ENCODE assay signal across 10 mouse cellular contexts in the genomic region with DNA sequence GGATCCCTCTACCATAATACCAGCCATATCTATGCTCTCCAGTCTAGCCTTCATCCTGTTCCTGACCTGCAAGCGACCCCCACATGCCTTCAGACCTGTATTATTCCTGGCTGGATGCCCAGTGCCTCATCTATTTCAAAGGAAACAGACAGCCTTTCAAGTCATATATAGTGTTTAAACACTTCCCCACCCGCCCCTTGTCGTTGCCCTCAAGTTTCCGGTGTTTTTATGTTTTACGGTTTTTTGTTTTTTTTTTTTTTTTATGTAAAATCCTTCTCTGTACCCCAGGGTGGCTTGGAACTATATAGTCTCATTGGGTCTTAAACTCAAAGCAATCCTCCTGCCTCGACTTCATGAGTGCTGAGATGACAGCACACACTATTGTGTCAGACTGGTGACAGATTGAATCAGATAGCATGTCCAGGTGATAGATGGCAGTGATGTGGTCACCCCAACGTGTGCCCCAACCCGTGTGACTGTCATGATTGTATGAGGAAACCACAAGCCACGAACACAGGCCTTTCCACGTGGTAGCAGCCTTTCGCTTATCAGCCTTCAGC. TPM values are rescaled to one million over a fixed set of nuclear protein-coding genes. Genes with fewer than 3 reads are reported as not detected.
DNase-seq lines count a peak whose midpoint lies in the region; ATAC-seq and TF ChIP-seq lines count a peak whose summit lies in the region.
"Had no signal": no experiment of that assay in that cellular context is flagged by ENCODE, and none has a peak within 500 bp of the region (broad histone marks: within the 10 kb centered on the region; RNA-seq: fewer than 3 reads in every experiment).

No protein-coding gene starts in this region.

- no peak for DNase-seq in heart, postnatal 10 days
- DNase-seq in embryonic facial prominence, embryonic 10.5 days (ENCODE audit: low spot score) = peak; percentile 41
- DNase-seq in intestine, embryonic 14.5 days (ENCODE audit: low spot score) = no peak
- no peak for DNase-seq in midbrain, postnatal 0 days (ENCODE audit: low spot score)
- no peak for DNase-seq in ovary, postnatal 10 days (ENCODE audit: low spot score)
- DNase-seq in frontal cortex, postnatal 25 days (ENCODE audit: low spot score in 2 of 2) = no peak
- DNase-seq in gastrocnemius, postnatal 14 days = no peak

- H3K4me2 ChIP-seq in heart, embryonic 16.5 days (ENCODE audit: low read depth, low read length) = peak overlapping the region; percentile 88
- peak overlapping the region; percentile 97 for H3K4me2 ChIP-seq in intestine, embryonic 14.5 days (ENCODE audit: low read length)
- H3K4me2 ChIP-seq in midbrain, postnatal 0 days (ENCODE audit: low read depth, low read length, poor library complexity, severe bottlenecking) = peak overlapping the region; percentile 93

- no peaks in the 10 kb centered on the region for H3K9me3 ChIP-seq in heart, embryonic 16.5 days (replicated peaks; ENCODE audit: control insufficient read depth, low read length)
- no peaks in the 10 kb centered on the region for H3K9me3 ChIP-seq in embryonic facial prominence, embryonic 10.5 days
- H3K9me3 ChIP-seq in intestine, embryonic 14.5 days (ENCODE audit: control insufficient read depth, low read length) = no peaks in the 10 kb centered on the region
- H3K9me3 ChIP-seq in midbrain, postnatal 0 days (ENCODE audit: low read length) = no peaks in the 10 kb centered on the region

- no peak overlapping the region for H3K9ac ChIP-seq in heart, embryonic 16.5 days (ENCODE audit: low read length)
- H3K9ac ChIP-seq in intestine, embryonic 14.5 days (ENCODE audit: low read length) = no peak overlapping the region
- no peak overlapping the region for H3K9ac ChIP-seq in midbrain, postnatal 0 days (replicated peaks; ENCODE audit: low read length, poor library complexity, severe bottlenecking)
- H3K9ac ChIP-seq: liver, embryonic 14.5 days had no signal

- intact Hi-C loops in heart, postnatal 10 days (cut with DNase I) = no loop called here
- intact Hi-C loops in gastrocnemius, postnatal 14 days (cut with DNase I; ENCODE audit: low total_unique reads) = no loop called here

- H3K4me3 ChIP-seq in heart, embryonic 16.5 days (ENCODE audit: low read length) = no peak overlapping the region
- H3K4me3 ChIP-seq in embryonic facial prominence, embryonic 10.5 days = peak overlapping the region; percentile 85
- peak overlapping the region; percentile 69 for H3K4me3 ChIP-seq in intestine, embryonic 14.5 days (ENCODE audit: low read depth, low read length)
- H3K4me3 ChIP-seq in midbrain, postnatal 0 days (ENCODE audit: low read depth, low read length) = peak overlapping the region; percentile 70

- H3K27ac ChIP-seq in heart, embryonic 16.5 days (ENCODE audit: low read length) = no peak overlapping the region
- no peak overlapping the region for H3K27ac ChIP-seq in embryonic facial prominence, embryonic 10.5 days (replicated peaks)
- H3K27ac ChIP-seq in intestine, embryonic 14.5 days (ENCODE audit: low read depth) = 0 out of 2 replicates have a peak overlapping the region, but pooled peaks have one; percentile 38
- H3K27ac ChIP-seq in midbrain, postnatal 0 days (ENCODE audit: low read depth, low read length) = no peak overlapping the region
- H3K27ac ChIP-seq: liver, embryonic 14.5 days had no signal

- 26% methylated on average over 11 of the region's 11 CpGs for WGBS in heart, embryonic 16.5 days
- 75% methylated on average over 11 of the region's 11 CpGs for WGBS in embryonic facial prominence, embryonic 10.5 days
- 49% methylated on average over 11 of the region's 11 CpGs for WGBS in intestine, embryonic 14.5 days
- WGBS in midbrain, postnatal 0 days = 75% methylated on average over 11 of the region's 11 CpGs

- ATAC-seq in heart, embryonic 16.5 days (replicated peaks; ENCODE audit: extremely low read depth, insufficient read depth, low FRiP score) = no peak
- no peak for ATAC-seq in intestine, embryonic 14.5 days (replicated peaks; ENCODE audit: low FRiP score, low TSS enrichment, low read depth)
- no peak for ATAC-seq in midbrain, postnatal 0 days (ENCODE audit: low FRiP score)
- ATAC-seq: Patski had no signal

- H3K4me1 ChIP-seq in heart, embryonic 16.5 days (ENCODE audit: control insufficient read depth, insufficient read depth, low read length) = peaks cover 45% of the 10 kb centered on the region
- peaks cover 50% of the 10 kb centered on the region for H3K4me1 ChIP-seq in embryonic facial prominence, embryonic 10.5 days
- H3K4me1 ChIP-seq in intestine, embryonic 14.5 days (replicated peaks; ENCODE audit: control insufficient read depth, insufficient read depth, low read length) = peaks cover 36% of the 10 kb centered on the region
- peaks cover 18% of the 10 kb centered on the region; the same call in 1 of the 2 replicates for H3K4me1 ChIP-seq in midbrain, postnatal 0 days (ENCODE audit: insufficient read depth, low read length)

- H3K36me3 ChIP-seq in heart, embryonic 16.5 days (ENCODE audit: control insufficient read depth, insufficient read depth) = no peaks in the 10 kb centered on the region
- peaks cover 3% of the 10 kb centered on the region; the same call in 1 of the 2 replicates for H3K36me3 ChIP-seq in embryonic facial prominence, embryonic 10.5 days (replicated peaks)
- H3K36me3 ChIP-seq in intestine, embryonic 14.5 days (ENCODE audit: control insufficient read depth, insufficient read depth, low read length) = no peaks in the 10 kb centered on the region
- H3K36me3 ChIP-seq in midbrain, postnatal 0 days (ENCODE audit: insufficient read depth, low read length) = no peaks in the 10 kb centered on the region

- no peaks in the 10 kb centered on the region for H3K27me3 ChIP-seq in heart, embryonic 16.5 days (ENCODE audit: control insufficient read depth, insufficient read depth, low read length)
- peaks cover 9% of the 10 kb centered on the region; the same call in 1 of the 2 replicates for H3K27me3 ChIP-seq in embryonic facial prominence, embryonic 10.5 days (replicated peaks; ENCODE audit: low read depth, poor library complexity, severe bottlenecking)
- no peaks in the 10 kb centered on the region for H3K27me3 ChIP-seq in intestine, embryonic 14.5 days (replicated peaks; ENCODE audit: control insufficient read depth, insufficient read depth, low read length)
- H3K27me3 ChIP-seq in midbrain, postnatal 0 days (ENCODE audit: insufficient read depth, low read length) = no peaks in the 10 kb centered on the region
- H3K27me3 ChIP-seq: Patski had no signal

- no peak for TF ChIP-seq CTCF in midbrain, postnatal 0 days (IDR thresholded peaks at IDR 0.05)

RNA-seq across cellular contexts. Expression of a gene that starts 1.5 kb away (rescaled TPM):
- polyA plus RNA-seq in heart, embryonic 16.5 days (2015; fragmentation: Nextera tagmentation; extraction: Ambion mirVana) = 6.0 and 7.4 TPM in 2 replicates
- total RNA-seq in heart, postnatal 10 days (2021) = 1 to 10 TPM; 3.3 to 3.9 TPM
- polyA plus RNA-seq in embryonic facial prominence, embryonic 10.5 days (2016; fragmentation: Nextera tagmentation; extraction: Ambion mirVana) = 13.5 and 13.8 TPM in 2 replicates
- polyA plus RNA-seq in intestine, embryonic 14.5 days (2014; fragmentation: Nextera tagmentation; extraction: Ambion mirVana) = 15.9 and 20.2 TPM in 2 replicates
- total RNA-seq in midbrain, postnatal 0 days (2014; rRNA removed) = 165 and 175 TPM in 2 replicates
- 190 and 202 TPM in 2 replicates for polyA plus RNA-seq in midbrain, postnatal 0 days (2015; fragmentation: Nextera tagmentation; extraction: Ambion mirVana)
- total RNA-seq in gastrocnemius, postnatal 14 days (2021) = 1 to 10 TPM; 1.4 to 1.5 TPM

RNA-seq across cellular contexts. Expression of a gene that starts 15.8 kb away (rescaled TPM):
- polyA plus RNA-seq in heart, embryonic 16.5 days (2015; fragmentation: Nextera tagmentation; extraction: Ambion mirVana) = 74.5 and 78.6 TPM in 2 replicates
- 10 to 100 TPM; 58.2 to 64.1 TPM for total RNA-seq in heart, postnatal 10 days (2021)
- polyA plus RNA-seq in embryonic facial prominence, embryonic 10.5 days (2016; fragmentation: Nextera tagmentation; extraction: Ambion mirVana) = 39.6 and 41.7 TPM in 2 replicates
- 99.7 and 104 TPM in 2 replicates for polyA plus RNA-seq in intestine, embryonic 14.5 days (2014; fragmentation: Nextera tagmentation; extraction: Ambion mirVana)
- 56.8 and 64.4 TPM in 2 replicates for total RNA-seq in midbrain, postnatal 0 days (2014; rRNA removed)
- 85.3 and 85.6 TPM in 2 replicates for polyA plus RNA-seq in midbrain, postnatal 0 days (2015; fragmentation: Nextera tagmentation; extraction: Ambion mirVana)
- 10 to 100 TPM; 64.1 to 69.1 TPM for total RNA-seq in gastrocnemius, postnatal 14 days (2021)

RNA-seq across cellular contexts. Expression of a gene that starts 38.7 kb away (rescaled TPM):
- 8.0 and 32.8 TPM in 2 replicates for polyA plus RNA-seq in heart, embryonic 16.5 days (2015; fragmentation: Nextera tagmentation; extraction: Ambion mirVana)
- under 1 TPM; 0.27 to 0.41 TPM for total RNA-seq in heart, postnatal 10 days (2021)
- polyA plus RNA-seq in embryonic facial prominence, embryonic 10.5 days (2016; fragmentation: Nextera tagmentation; extraction: Ambion mirVana) = 18.2 and 18.8 TPM in 2 replicates
- 113 and 143 TPM in 2 replicates for polyA plus RNA-seq in intestine, embryonic 14.5 days (2014; fragmentation: Nextera tagmentation; extraction: Ambion mirVana)
- total RNA-seq in midbrain, postnatal 0 days (2014; rRNA removed) = 2.2 and 3.1 TPM in 2 replicates
- 3.0 and 3.3 TPM in 2 replicates for polyA plus RNA-seq in midbrain, postnatal 0 days (2015; fragmentation: Nextera tagmentation; extraction: Ambion mirVana)
- under 1 TPM in 1 of 2 experiments, not detected in 1; 0.27 TPM for total RNA-seq in gastrocnemius, postnatal 14 days (2021)
- polyA plus RNA-seq: Patski had no signal

RNA-seq across cellular contexts. Expression of a gene that starts 39.3 kb away (rescaled TPM):
- polyA plus RNA-seq in heart, embryonic 16.5 days (2015; fragmentation: Nextera tagmentation; extraction: Ambion mirVana) = 28.8 and 30.9 TPM in 2 replicates
- 10 to 100 TPM; 24.9 to 27.0 TPM for total RNA-seq in heart, postnatal 10 days (2021)
- polyA plus RNA-seq in embryonic facial prominence, embryonic 10.5 days (2016; fragmentation: Nextera tagmentation; extraction: Ambion mirVana) = 27.0 and 27.4 TPM in 2 replicates
- 32.5 and 33.3 TPM in 2 replicates for polyA plus RNA-seq in intestine, embryonic 14.5 days (2014; fragmentation: Nextera tagmentation; extraction: Ambion mirVana)
- 13.5 and 21.4 TPM in 2 replicates for total RNA-seq in midbrain, postnatal 0 days (2014; rRNA removed)
- polyA plus RNA-seq in midbrain, postnatal 0 days (2015; fragmentation: Nextera tagmentation; extraction: Ambion mirVana) = 52.5 and 52.8 TPM in 2 replicates
- total RNA-seq in gastrocnemius, postnatal 14 days (2021) = 10 to 100 TPM; 24.0 to 25.8 TPM

RNA-seq across cellular contexts. Expression of a gene that starts 40.0 kb away (rescaled TPM):
- polyA plus RNA-seq in heart, embryonic 16.5 days (2015; fragmentation: Nextera tagmentation; extraction: Ambion mirVana) = 59.7 and 70.4 TPM in 2 replicates
- 10 to 100 TPM; 23.7 to 27.6 TPM for total RNA-seq in heart, postnatal 10 days (2021)
- 190 and 194 TPM in 2 replicates for polyA plus RNA-seq in embryonic facial prominence, embryonic 10.5 days (2016; fragmentation: Nextera tagmentation; extraction: Ambion mirVana)
- 98.0 and 107 TPM in 2 replicates for polyA plus RNA-seq in intestine, embryonic 14.5 days (2014; fragmentation: Nextera tagmentation; extraction: Ambion mirVana)
- 48.3 and 49.9 TPM in 2 replicates for total RNA-seq in midbrain, postnatal 0 days (2014; rRNA removed)
- polyA plus RNA-seq in midbrain, postnatal 0 days (2015; fragmentation: Nextera tagmentation; extraction: Ambion mirVana) = 63.6 and 65.5 TPM in 2 replicates
- total RNA-seq in gastrocnemius, postnatal 14 days (2021) = 10 to 100 TPM; 24.7 to 33.0 TPM
